Mouse (Mus musculus): ENCODE data around the gene Tnni3. TPM values are rescaled to one million over a fixed set of nuclear protein-coding genes. Genes with fewer than 3 reads are reported as not detected.

The Tnni3 gene
- polyA plus RNA-seq, 1 experiment: 0.91 TPM

- Histone ChIP-seq H3K4me3 (ENCODE audit: insufficient read depth, poor library complexity, severe bottlenecking) (no peak overlapping the region), H3K27me3 (ENCODE audit: control insufficient read depth, insufficient read depth, insufficient read length) (no peaks in the 10 kb centered on the region), H3K36me3 (ENCODE audit: control insufficient read depth, insufficient read depth) (peaks cover 43% of the 10 kb centered on the region), H3K79me3 (ENCODE audit: low read depth) (peaks cover 33% of the 10 kb centered on the region), H3K79me2 (ENCODE audit: control insufficient read depth, insufficient read depth) (peaks cover 79% of the 10 kb centered on the region), H3ac (ENCODE audit: control insufficient read depth, insufficient read length, low read depth) (no peak overlapping the region)
- TF ChIP-seq CEBPB (IDR thresholded peaks at IDR 0.05; ENCODE audit: low read depth): no peak
- no peak for TF ChIP-seq MYOD1 (IDR thresholded peaks at IDR 0.05; ENCODE audit: control insufficient read depth, insufficient read length, low read depth)
- no peak for TF ChIP-seq USF1 (IDR thresholded peaks at IDR 0.05; ENCODE audit: low read depth)
These were observed 32.7 kb downstream of the Tnni3 start for GRCm38 (mm10) chr7:4491308-4491707.

GRCm38 (mm10) chr7:4482281-4482680, 41.7 kb downstream of the Tnni3 start:
- Histone ChIP-seq H3K4me3 (ENCODE audit: insufficient read depth, poor library complexity, severe bottlenecking) (no peak overlapping the region), H3ac (ENCODE audit: control insufficient read depth, insufficient read length, low read depth) (no peak overlapping the region), H3K79me3 (ENCODE audit: low read depth) (no peaks in the 10 kb centered on the region), H3K79me2 (ENCODE audit: control insufficient read depth, insufficient read depth) (peaks cover 5% of the 10 kb centered on the region), H3K27me3 (ENCODE audit: control insufficient read depth, insufficient read depth, insufficient read length) (no peaks in the 10 kb centered on the region), H3K36me3 (ENCODE audit: control insufficient read depth, insufficient read depth) (peaks cover 14% of the 10 kb centered on the region)
- TF ChIP-seq CTCF (IDR thresholded peaks at IDR 0.05; ENCODE audit: control insufficient read depth, insufficient read depth, insufficient read length) (no peak), CEBPB (IDR thresholded peaks at IDR 0.05; ENCODE audit: low read depth) (no peak), MAX (IDR thresholded peaks at IDR 0.05) (no peak), MYOD1 (IDR thresholded peaks at IDR 0.05; ENCODE audit: control insufficient read depth, insufficient read length, low read depth) (no peak), MYOG (IDR thresholded peaks at IDR 0.05; ENCODE audit: control insufficient read depth, extremely low read depth, insufficient read length) (no peak), FOSL1 (IDR thresholded peaks at IDR 0.05; ENCODE audit: insufficient read depth, low read length, poor library complexity, severe bottlenecking) (no peak), USF1 (IDR thresholded peaks at IDR 0.05; ENCODE audit: low read depth) (no peak)

DNA sequence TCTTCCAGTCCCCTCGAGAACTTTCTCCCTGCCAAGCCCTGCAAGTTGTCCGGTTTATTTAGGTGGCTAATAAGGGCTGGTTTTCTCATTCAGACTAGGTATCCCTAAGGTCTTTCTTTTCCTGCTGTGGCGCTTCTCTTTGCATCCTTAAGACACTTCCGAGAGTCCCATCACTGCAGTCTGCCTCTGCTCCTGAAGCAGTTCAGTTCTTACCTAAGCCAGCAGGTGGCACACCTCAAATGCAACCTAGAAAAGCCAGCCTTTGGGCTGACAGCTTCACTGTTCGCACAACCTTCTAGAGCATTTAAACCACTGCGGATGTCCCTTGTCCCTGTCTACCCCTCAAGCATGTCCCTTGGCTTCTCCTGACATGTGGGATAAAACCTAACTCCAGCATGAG, 44.4 kb downstream of the Tnni3 start:
- no peak overlapping the region for H3ac ChIP-seq (ENCODE audit: control insufficient read depth, insufficient read length, low read depth)
- TF ChIP-seq CTCF (IDR thresholded peaks at IDR 0.05; ENCODE audit: control insufficient read depth, insufficient read depth, insufficient read length) (peak; percentile 18), FOSL1 (IDR thresholded peaks at IDR 0.05; ENCODE audit: insufficient read depth, low read length, poor library complexity, severe bottlenecking) (no peak), MYOD1 (IDR thresholded peaks at IDR 0.05; ENCODE audit: control insufficient read depth, insufficient read length, low read depth) (no peak), USF1 (IDR thresholded peaks at IDR 0.05; ENCODE audit: low read depth) (no peak), CEBPB (IDR thresholded peaks at IDR 0.05; ENCODE audit: low read depth) (no peak), MYOG (IDR thresholded peaks at IDR 0.05; ENCODE audit: control insufficient read depth, extremely low read depth, insufficient read length) (no peak), MAX (IDR thresholded peaks at IDR 0.05) (no peak)
- peaks cover 3% of the 10 kb centered on the region for H3K36me3 ChIP-seq (ENCODE audit: control insufficient read depth, insufficient read depth)
- no peaks in the 10 kb centered on the region for H3K27me3 ChIP-seq (ENCODE audit: control insufficient read depth, insufficient read depth, insufficient read length)
- H3K79me2 ChIP-seq (ENCODE audit: control insufficient read depth, insufficient read depth): no peaks in the 10 kb centered on the region
- no peaks in the 10 kb centered on the region for H3K79me3 ChIP-seq (ENCODE audit: low read depth)
- no peak overlapping the region for H3K4me3 ChIP-seq (ENCODE audit: insufficient read depth, poor library complexity, severe bottlenecking)

GRCm38 (mm10) chr7:4478796-4479291, 45.2 kb downstream of the Tnni3 start:
- Histone ChIP-seq H3K4me3 (ENCODE audit: insufficient read depth, poor library complexity, severe bottlenecking) (peak overlapping the region; percentile 2), H3K79me3 (ENCODE audit: low read depth) (no peaks in the 10 kb centered on the region), H3K36me3 (ENCODE audit: control insufficient read depth, insufficient read depth) (no peaks in the 10 kb centered on the region), H3ac (ENCODE audit: control insufficient read depth, insufficient read length, low read depth) (peak overlapping the region; percentile 51), H3K27me3 (ENCODE audit: control insufficient read depth, insufficient read depth, insufficient read length) (peaks cover 3% of the 10 kb centered on the region), H3K79me2 (ENCODE audit: control insufficient read depth, insufficient read depth) (no peaks in the 10 kb centered on the region)
- TF ChIP-seq MYOD1 (IDR thresholded peaks at IDR 0.05; ENCODE audit: control insufficient read depth, insufficient read length, low read depth) (no peak), MYOG (IDR thresholded peaks at IDR 0.05; ENCODE audit: control insufficient read depth, extremely low read depth, insufficient read length) (no peak)

GRCm38 (mm10) chr7:4478021-4478795, 45.8 kb downstream of the Tnni3 start:
- Histone ChIP-seq H3K36me3 (ENCODE audit: control insufficient read depth, insufficient read depth) (no peaks in the 10 kb centered on the region), H3ac (ENCODE audit: control insufficient read depth, insufficient read length, low read depth) (peak overlapping the region; percentile 51), H3K27me3 (ENCODE audit: control insufficient read depth, insufficient read depth, insufficient read length) (peaks cover 6% of the 10 kb centered on the region), H3K79me2 (ENCODE audit: control insufficient read depth, insufficient read depth) (no peaks in the 10 kb centered on the region), H3K79me3 (ENCODE audit: low read depth) (no peaks in the 10 kb centered on the region), H3K4me3 (ENCODE audit: insufficient read depth, poor library complexity, severe bottlenecking) (peak overlapping the region; percentile 2)
- no peak for TF ChIP-seq CTCF (IDR thresholded peaks at IDR 0.05; ENCODE audit: control insufficient read depth, insufficient read depth, insufficient read length)
- no peak for TF ChIP-seq FOSL1 (IDR thresholded peaks at IDR 0.05; ENCODE audit: insufficient read depth, low read length, poor library complexity, severe bottlenecking)
- no peak for TF ChIP-seq MAX (IDR thresholded peaks at IDR 0.05)
- TF ChIP-seq USF1 (IDR thresholded peaks at IDR 0.05; ENCODE audit: low read depth): no peak
- no peak for TF ChIP-seq MYOG (IDR thresholded peaks at IDR 0.05; ENCODE audit: control insufficient read depth, extremely low read depth, insufficient read length)
- no peak for TF ChIP-seq MYOD1 (IDR thresholded peaks at IDR 0.05; ENCODE audit: control insufficient read depth, insufficient read length, low read depth)
- no peak for TF ChIP-seq CEBPB (IDR thresholded peaks at IDR 0.05; ENCODE audit: low read depth)

DNA sequence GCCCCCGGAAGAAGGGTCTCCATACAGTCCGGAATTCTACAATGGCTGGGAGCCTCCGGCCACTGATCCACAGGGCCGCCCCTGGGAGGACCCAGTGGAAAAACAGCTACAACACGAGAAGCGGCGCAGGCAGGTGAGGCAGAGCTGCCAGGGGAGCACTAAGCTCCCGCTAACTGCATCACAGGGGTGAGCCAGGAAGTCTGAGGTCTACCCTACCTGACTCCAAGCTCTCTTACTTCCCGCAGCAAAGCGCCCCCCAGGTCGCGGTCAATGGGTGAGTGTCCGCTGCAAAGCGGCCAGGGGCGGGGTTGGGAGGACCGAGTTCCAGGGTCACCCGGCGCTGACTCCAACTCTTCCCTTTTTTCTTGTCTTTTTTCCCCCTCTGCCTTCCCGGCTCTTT, 50.1 kb downstream of the Tnni3 start:
- TF ChIP-seq CEBPB (IDR thresholded peaks at IDR 0.05; ENCODE audit: low read depth) (no peak), USF1 (IDR thresholded peaks at IDR 0.05; ENCODE audit: low read depth) (no peak), FOSL1 (IDR thresholded peaks at IDR 0.05; ENCODE audit: insufficient read depth, low read length, poor library complexity, severe bottlenecking) (no peak), MYOG (IDR thresholded peaks at IDR 0.05; ENCODE audit: control insufficient read depth, extremely low read depth, insufficient read length) (no peak), CTCF (IDR thresholded peaks at IDR 0.05; ENCODE audit: control insufficient read depth, insufficient read depth, insufficient read length) (no peak), MYOD1 (IDR thresholded peaks at IDR 0.05; ENCODE audit: control insufficient read depth, insufficient read length, low read depth) (no peak), MAX (IDR thresholded peaks at IDR 0.05) (no peak)
- Histone ChIP-seq H3K79me2 (ENCODE audit: control insufficient read depth, insufficient read depth) (no peaks in the 10 kb centered on the region), H3ac (ENCODE audit: control insufficient read depth, insufficient read length, low read depth) (no peak overlapping the region), H3K27me3 (ENCODE audit: control insufficient read depth, insufficient read depth, insufficient read length) (peaks cover 20% of the 10 kb centered on the region), H3K36me3 (ENCODE audit: control insufficient read depth, insufficient read depth) (no peaks in the 10 kb centered on the region), H3K4me3 (ENCODE audit: insufficient read depth, poor library complexity, severe bottlenecking) (no peak overlapping the region), H3K79me3 (ENCODE audit: low read depth) (no peaks in the 10 kb centered on the region)
